Mouse (Mus musculus) limb, embryonic 12.5 days (tissue): Measurements from ENCODE around the gene Slc39a5. TPM values are rescaled to one million over a fixed set of nuclear protein-coding genes. Genes with fewer than 3 reads are reported as not detected.

ENCODE experiments used
- ATAC-seq: fragments of 200-750 bp; cut with Nextera tagmentation; 2 replicates; pipeline ENCODE4 v1.8.0; 2017; ENCODE audit warnings: low read depth, moderate TSS enrichment; ENCODE audit not compliant: insufficient number of reproducible peaks, insufficient read depth, low FRiP score, low TSS enrichment
- H3K27ac ChIP-seq: fragments of 300-500 bp; sonication (generic); 2 replicates; pipeline ENCODE4 v1.5.1; 2016; ENCODE audit warnings: mild to moderate bottlenecking, moderate library complexity
- H3K27me3 ChIP-seq: fragments of 300-500 bp; sonication (generic); 2 replicates; pipeline ENCODE4 v1.6.1; 2016; ENCODE audit warnings: mild to moderate bottlenecking, moderate library complexity
- H3K36me3 ChIP-seq: fragments of 300-500 bp; sonication (generic); 2 replicates; pipeline ENCODE4 v1.6.1; 2016; ENCODE audit warnings: mild to moderate bottlenecking, moderate library complexity
- H3K4me1 ChIP-seq: fragments of 300-500 bp; sonication (generic); replicated peaks from 2 replicates; pipeline ENCODE4 v1.6.1; 2016
- H3K4me2 ChIP-seq: fragments of 300-500 bp; sonication (generic); 2 replicates; pipeline ENCODE4 v1.6.1; 2016; ENCODE audit warnings: mild to moderate bottlenecking, moderate library complexity
- H3K4me3 ChIP-seq: fragments of 300-500 bp; sonication (generic); replicated peaks from 2 replicates; pipeline ENCODE4 v1.5.1; 2016; ENCODE audit warnings: mild to moderate bottlenecking
- H3K9ac ChIP-seq: fragments of 300-500 bp; sonication (generic); replicated peaks from 2 replicates; pipeline ENCODE4 v1.6.1; 2016; ENCODE audit warnings: mild to moderate bottlenecking, moderate library complexity
- H3K9me3 ChIP-seq: fragments of 300-500 bp; sonication (generic); 2 replicates; pipeline ENCODE4 v1.6.1; 2016; ENCODE audit warnings: mild to moderate bottlenecking, moderate library complexity
- WGBS: fragments of 180-500 bp; shearing (Covaris S2); methylation state at CpG from one replicate; pipeline ENCODE4 v1.1.7; 2016; 5-methylcytosine and 5-hydroxymethylcytosine counted together
- polyA plus RNA-seq: library from polyadenylated mRNA; unstranded; fragments of >200 nt; fragmentation: Nextera tagmentation; extraction: Ambion mirVana; gene quantifications from 2 replicates; pipeline ENCODE4 v1.2.1, GENCODE M21; 2016

Gene Slc39a5
- polyA plus RNA-seq: not detected in 2 replicates

- Histone ChIP-seq H3K36me3 (peaks cover 32% of the 10 kb centered on the region), H3K4me1 (peaks cover 16% of the 10 kb centered on the region), H3K9ac (peak within 1 kb of the TSS; percentile 18; the same call in 1 of the 2 replicates), H3K4me3 (no peak within 1 kb of the TSS), H3K4me2 (peak within 1 kb of the TSS; percentile 2; the same call in 1 of the 2 replicates), H3K27ac (no peak within 1 kb of the TSS), H3K27me3 (no peaks in the 10 kb centered on the region), H3K9me3 (no peaks in the 10 kb centered on the region)
- 25% methylated on average over 2 of the region's 2 CpGs for WGBS
- ATAC-seq: no peak
Observed at GRCm38 (mm10) chr10:128401056-128401455, at the start of gene Slc39a5. Slc39a5 (minus strand) TSS chr10:128401229.

GRCm38 (mm10) chr10:128445407-128445806, 44.4 kb upstream of the Slc39a5 start:
- no peaks in the 10 kb centered on the region for H3K9me3 ChIP-seq
- H3K27me3 ChIP-seq: no peaks in the 10 kb centered on the region
- no peak overlapping the region for H3K9ac ChIP-seq
- H3K4me1 ChIP-seq: no peaks in the 10 kb centered on the region
- H3K4me3 ChIP-seq: no peak overlapping the region
- 82% methylated on average over 4 of the region's 4 CpGs for WGBS
- H3K36me3 ChIP-seq: peaks cover 15% of the 10 kb centered on the region
- no peak overlapping the region for H3K4me2 ChIP-seq
- no peak overlapping the region for H3K27ac ChIP-seq
- no peak for ATAC-seq

DNA sequence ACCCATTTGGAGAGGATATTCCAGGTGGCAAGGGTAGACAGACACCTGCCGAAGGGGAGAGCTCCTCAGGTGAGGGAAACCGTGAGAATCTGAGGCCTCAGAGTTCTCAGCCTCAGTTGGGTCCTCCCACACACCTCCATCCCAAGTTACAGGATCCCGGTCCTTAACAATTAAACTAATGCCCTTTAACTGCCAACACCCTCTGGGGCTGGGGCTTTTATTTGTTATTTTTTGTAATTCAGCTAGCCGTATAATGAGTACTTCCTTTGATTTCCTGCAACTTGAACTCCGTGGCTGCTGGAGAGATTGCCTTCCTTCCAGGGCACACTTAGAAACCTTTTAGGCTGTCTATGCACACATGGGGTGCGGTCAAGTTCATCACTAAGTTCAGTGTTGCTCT, 43.3 kb upstream of the Slc39a5 start:
- ATAC-seq: no peak
- no peaks in the 10 kb centered on the region for H3K27me3 ChIP-seq
- no peak overlapping the region for H3K4me3 ChIP-seq
- 69% methylated on average over 6 of the region's 6 CpGs for WGBS
- no peak overlapping the region for H3K9ac ChIP-seq
- no peaks in the 10 kb centered on the region for H3K4me1 ChIP-seq
- H3K4me2 ChIP-seq: no peak overlapping the region
- peaks cover 25% of the 10 kb centered on the region for H3K36me3 ChIP-seq
- no peaks in the 10 kb centered on the region for H3K9me3 ChIP-seq
- H3K27ac ChIP-seq: no peak overlapping the region

GRCm38 (mm10) chr10:128442718-128443117, 41.7 kb upstream of the Slc39a5 start:
- Histone ChIP-seq H3K9me3 (no peaks in the 10 kb centered on the region), H3K27ac (no peak overlapping the region), H3K27me3 (no peaks in the 10 kb centered on the region), H3K9ac (no peak overlapping the region), H3K36me3 (peaks cover 41% of the 10 kb centered on the region), H3K4me3 (no peak overlapping the region), H3K4me2 (no peak overlapping the region), H3K4me1 (no peaks in the 10 kb centered on the region)
- 86% methylated on average over 1 of the region's 1 CpGs for WGBS
- no peak for ATAC-seq

- no peaks in the 10 kb centered on the region for H3K9me3 ChIP-seq
- WGBS: 92% methylated on average over 10 of the region's 10 CpGs
- H3K27me3 ChIP-seq: no peaks in the 10 kb centered on the region
- H3K4me2 ChIP-seq: no peak overlapping the region
- ATAC-seq: no peak
- no peaks in the 10 kb centered on the region for H3K4me1 ChIP-seq
- H3K36me3 ChIP-seq: peaks cover 52% of the 10 kb centered on the region
- H3K27ac ChIP-seq: no peak overlapping the region
- no peak overlapping the region for H3K4me3 ChIP-seq
- H3K9ac ChIP-seq: no peak overlapping the region
Observed at GRCm38 (mm10) chr10:128441324-128442119, 40.5 kb upstream of the Slc39a5 start.

DNA sequence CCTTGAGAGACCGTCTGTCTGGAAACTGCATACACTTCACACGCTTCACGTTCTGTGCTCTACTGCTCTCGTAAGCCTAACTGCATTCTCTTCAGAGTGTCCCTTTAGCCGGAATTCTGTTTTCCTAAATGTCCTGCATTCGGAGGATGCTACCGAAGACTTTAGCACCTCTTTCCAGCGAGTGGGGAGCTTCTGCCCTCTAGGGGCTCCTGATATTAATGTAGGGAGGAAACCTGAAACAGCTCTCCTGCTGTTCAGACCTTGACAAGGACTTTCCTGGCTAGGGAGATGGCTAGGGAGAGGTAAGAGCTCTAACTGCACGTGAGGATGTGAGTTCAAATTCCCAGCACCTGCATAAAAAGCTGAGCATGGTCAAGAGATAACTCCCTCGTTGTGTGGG, 39.4 kb upstream of the Slc39a5 start:
- WGBS: 68% methylated on average over 10 of the region's 10 CpGs
- Histone ChIP-seq H3K4me2 (no peak overlapping the region), H3K4me3 (no peak overlapping the region), H3K9me3 (no peaks in the 10 kb centered on the region), H3K27me3 (no peaks in the 10 kb centered on the region), H3K27ac (no peak overlapping the region), H3K9ac (no peak overlapping the region), H3K4me1 (no peaks in the 10 kb centered on the region), H3K36me3 (peaks cover 63% of the 10 kb centered on the region)
- ATAC-seq: no peak

GRCm38 (mm10) chr10:128438675-128439279, 37.7 kb upstream of the Slc39a5 start:
- Histone ChIP-seq H3K36me3 (peaks cover 78% of the 10 kb centered on the region), H3K4me2 (no peak overlapping the region), H3K9me3 (no peaks in the 10 kb centered on the region), H3K4me3 (no peak overlapping the region), H3K4me1 (no peaks in the 10 kb centered on the region), H3K9ac (no peak overlapping the region; the same call in 1 of the 2 replicates), H3K27ac (no peak overlapping the region), H3K27me3 (no peaks in the 10 kb centered on the region)
- no peak for ATAC-seq
- WGBS: 59% methylated on average over 10 of the region's 10 CpGs

- 94% methylated on average over 8 of the region's 8 CpGs for WGBS
- peaks cover 92% of the 10 kb centered on the region for H3K36me3 ChIP-seq
- no peak overlapping the region for H3K27ac ChIP-seq
- ATAC-seq: no peak
- H3K9me3 ChIP-seq: no peaks in the 10 kb centered on the region
- H3K4me1 ChIP-seq: no peaks in the 10 kb centered on the region
- no peak overlapping the region for H3K4me2 ChIP-seq
- H3K27me3 ChIP-seq: no peaks in the 10 kb centered on the region
- H3K4me3 ChIP-seq: no peak overlapping the region
- H3K9ac ChIP-seq: no peak overlapping the region
Observed at GRCm38 (mm10) chr10:128436376-128436775, 35.3 kb upstream of the Slc39a5 start.

DNA sequence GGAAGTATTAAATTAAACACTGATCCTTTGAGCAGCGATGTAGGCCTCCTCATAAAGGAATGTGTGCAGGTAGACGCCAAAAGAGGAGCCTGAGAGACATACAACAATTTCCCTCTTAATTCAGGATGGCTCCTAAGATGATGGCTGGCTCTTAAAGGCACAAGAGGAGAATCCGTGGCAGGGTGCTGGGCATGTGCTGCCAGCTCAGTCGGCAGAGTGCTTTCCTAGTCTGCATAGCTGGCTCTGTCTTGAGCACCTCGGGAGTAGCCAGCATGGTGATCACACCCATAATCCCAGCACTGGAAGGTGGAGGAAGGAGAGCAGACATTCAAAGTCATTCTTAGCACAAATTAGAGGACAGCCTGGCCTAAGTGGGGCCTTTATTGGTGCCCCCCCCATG, 34.8 kb upstream of the Slc39a5 start:
- no peaks in the 10 kb centered on the region for H3K9me3 ChIP-seq
- ATAC-seq: no peak
- H3K27ac ChIP-seq: no peak overlapping the region
- no peaks in the 10 kb centered on the region for H3K4me1 ChIP-seq
- H3K9ac ChIP-seq: no peak overlapping the region
- H3K27me3 ChIP-seq: no peaks in the 10 kb centered on the region
- WGBS: 89% methylated on average over 5 of the region's 5 CpGs
- H3K4me2 ChIP-seq: no peak overlapping the region
- H3K36me3 ChIP-seq: peaks cover 92% of the 10 kb centered on the region
- no peak overlapping the region for H3K4me3 ChIP-seq

DNA sequence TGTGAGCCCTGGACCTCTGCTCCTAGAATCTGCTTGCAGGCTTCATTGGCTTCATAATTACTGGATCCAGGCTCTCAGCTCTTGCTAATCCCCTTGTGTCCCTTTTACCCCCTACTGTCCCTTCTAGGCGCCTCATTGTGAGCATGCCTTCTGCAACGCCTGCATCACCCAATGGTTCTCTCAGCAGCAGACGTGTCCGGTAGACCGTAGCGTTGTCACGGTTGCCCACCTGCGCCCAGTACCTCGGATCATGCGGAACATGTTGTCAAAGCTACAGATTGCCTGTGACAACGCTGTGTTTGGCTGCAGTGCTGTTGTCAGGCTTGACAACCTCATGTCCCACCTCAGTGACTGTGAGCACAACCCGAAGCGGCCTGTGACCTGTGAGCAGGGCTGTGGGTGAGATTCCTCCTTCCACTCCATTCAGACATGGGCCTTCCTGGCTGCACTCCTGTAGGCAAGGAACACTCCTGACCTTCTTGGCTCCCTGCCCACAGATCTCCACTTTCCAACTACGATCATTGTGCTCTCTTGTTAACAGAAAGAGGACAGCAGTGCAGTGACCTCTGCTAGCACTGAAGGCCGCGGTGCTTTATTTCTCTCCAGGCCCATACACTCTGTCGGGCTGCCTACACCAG, 34.3 kb upstream of the Slc39a5 start:
- no peaks in the 10 kb centered on the region for H3K4me1 ChIP-seq
- no peak overlapping the region for H3K4me3 ChIP-seq
- H3K36me3 ChIP-seq: peaks cover 92% of the 10 kb centered on the region
- H3K27ac ChIP-seq: 0 out of 2 replicates have a peak overlapping the region, but pooled peaks have one; percentile 7
- ATAC-seq: no peak
- no peak overlapping the region for H3K4me2 ChIP-seq
- H3K9me3 ChIP-seq: no peaks in the 10 kb centered on the region
- H3K27me3 ChIP-seq: no peaks in the 10 kb centered on the region
- 94% methylated on average over 17 of the region's 17 CpGs for WGBS
- H3K9ac ChIP-seq: no peak overlapping the region

DNA sequence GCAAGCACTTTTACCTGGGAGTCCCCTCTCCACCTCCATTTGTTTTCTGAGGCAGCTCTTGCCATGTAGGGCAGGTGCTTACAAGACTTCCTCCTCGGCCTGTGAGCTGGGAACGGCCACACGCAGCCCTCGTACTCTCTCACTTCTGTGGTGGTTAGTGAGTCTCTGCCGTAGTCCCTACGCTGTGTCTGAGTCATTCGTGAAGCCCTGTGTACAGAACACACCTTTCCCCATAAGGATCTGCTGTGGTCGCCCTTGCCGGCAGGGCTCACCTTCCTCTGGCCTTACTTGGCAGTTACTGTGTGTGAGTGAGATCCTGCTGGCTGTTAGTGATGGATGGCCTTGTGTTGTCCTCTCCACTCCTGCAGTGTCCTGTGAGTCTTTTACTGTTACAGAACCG, 33.7 kb upstream of the Slc39a5 start:
- H3K4me3 ChIP-seq: no peak overlapping the region
- H3K4me1 ChIP-seq: no peaks in the 10 kb centered on the region
- no peak overlapping the region for H3K9ac ChIP-seq
- H3K9me3 ChIP-seq: no peaks in the 10 kb centered on the region
- H3K4me2 ChIP-seq: no peak overlapping the region
- 83% methylated on average over 10 of the region's 10 CpGs for WGBS
- H3K27me3 ChIP-seq: no peaks in the 10 kb centered on the region
- ATAC-seq: no peak
- peaks cover 92% of the 10 kb centered on the region for H3K36me3 ChIP-seq
- H3K27ac ChIP-seq: 0 out of 2 replicates have a peak overlapping the region, but pooled peaks have one; percentile 19
